Mouse (Mus musculus) liver, adult (tissue): Measurements from ENCODE around the gene Phox2a.
A peak's percentile ranks its signal among the peaks of the same experiment; 100 is the strongest.

Experiments used
- GATA4 ChIP-seq: IDR thresholded peaks from 2 replicates; pipeline ENCODE4 v1.6.1; 2014; ENCODE audit warnings: mild to moderate bottlenecking, low read length; ENCODE audit not compliant: insufficient replicate concordance

Gene Phox2a

GRCm38 (mm10) chr7:101863415-101863814 lies 45.3 kb downstream of the Phox2a start, which contains the start of gene Anapc15:
Anapc15 (plus strand) TSS chr7:101863715.
- TF ChIP-seq GATA4 = no peak

DNA sequence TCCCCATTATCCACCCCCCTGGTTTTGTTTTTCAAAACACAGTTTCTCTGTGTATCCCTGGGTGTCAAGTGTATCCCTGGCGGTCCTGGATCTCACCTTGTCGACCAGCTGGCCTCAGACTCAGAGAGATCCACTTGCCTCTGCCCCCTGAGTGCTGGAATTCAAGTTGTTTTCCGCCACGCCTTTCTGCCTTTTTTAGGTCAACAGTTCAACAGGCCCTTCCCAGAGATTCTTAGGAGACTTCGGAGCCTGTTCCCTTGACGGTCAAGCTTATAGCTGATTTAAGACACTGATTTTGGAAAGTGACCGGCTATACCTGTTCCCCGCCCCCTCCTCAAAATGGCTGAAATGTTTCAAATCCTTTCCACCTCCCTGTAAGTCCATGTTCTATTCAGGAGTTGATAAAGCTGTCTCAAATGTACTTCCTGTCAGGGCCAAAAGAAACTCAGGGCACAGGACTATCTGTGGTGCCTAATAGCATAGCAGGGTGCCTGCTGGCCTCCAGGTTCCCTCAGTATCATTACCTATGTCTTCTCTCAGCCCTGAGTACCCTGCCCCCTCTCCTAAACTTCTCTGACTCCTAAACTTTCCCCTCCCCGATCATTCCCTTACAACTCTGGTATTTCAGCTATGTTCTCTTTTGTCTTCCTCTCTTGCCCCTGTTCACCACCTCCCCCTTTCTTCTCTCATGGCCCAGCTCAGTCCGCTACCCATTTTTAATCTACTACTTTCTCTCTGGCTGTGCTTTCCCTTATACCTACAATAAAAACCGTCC lies 48.6 kb downstream of the Phox2a start:
- TF ChIP-seq GATA4 = no peak

GRCm38 (mm10) chr7:101867482-101867881 lies 49.4 kb downstream of the Phox2a start:
- TF ChIP-seq GATA4 = no peak

DNA sequence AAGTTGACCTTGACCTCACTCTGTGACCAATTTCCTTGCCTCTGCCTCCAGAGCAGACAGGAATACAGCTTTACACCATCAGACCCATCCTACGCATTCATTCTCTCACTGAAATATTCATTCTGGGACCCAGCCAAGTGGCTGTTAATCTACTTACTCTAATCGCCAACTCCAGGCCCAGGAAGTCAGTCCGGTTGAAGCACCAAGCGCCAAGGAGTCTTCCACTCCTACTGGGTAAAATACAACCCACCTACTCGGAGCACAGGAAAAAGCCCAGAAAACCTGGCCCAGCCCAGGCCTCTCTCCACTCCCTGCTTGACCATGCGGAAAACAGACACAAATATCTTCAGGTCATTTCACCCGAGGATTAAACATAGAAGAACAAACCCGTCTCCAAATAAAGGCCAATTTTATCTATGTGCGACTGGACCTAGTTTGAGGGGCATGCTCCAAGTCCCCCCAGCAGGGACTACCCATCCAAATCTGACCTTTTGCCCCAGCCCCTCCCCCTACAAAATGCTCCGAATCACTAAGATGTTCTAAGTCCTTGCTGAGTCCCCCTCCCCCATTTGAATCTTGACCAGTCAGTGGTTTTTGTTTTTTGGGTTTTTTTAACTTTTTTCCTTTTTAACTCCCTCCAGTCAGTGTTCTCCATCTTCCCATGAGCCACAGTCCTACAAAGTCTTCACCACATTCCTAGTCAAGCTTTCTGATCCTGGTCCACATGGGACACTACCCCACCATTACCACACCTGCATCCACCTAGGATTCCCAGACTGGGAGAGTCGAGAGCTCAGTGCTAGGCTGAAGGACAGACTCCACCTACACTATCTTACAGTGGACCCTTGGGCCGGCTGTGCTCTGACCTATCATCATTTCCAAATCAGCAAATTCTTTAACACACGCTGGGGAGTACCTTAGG lies 50.4 kb downstream of the Phox2a start:
- no peak; the same call in 1 of the 2 replicates for TF ChIP-seq GATA4

DNA sequence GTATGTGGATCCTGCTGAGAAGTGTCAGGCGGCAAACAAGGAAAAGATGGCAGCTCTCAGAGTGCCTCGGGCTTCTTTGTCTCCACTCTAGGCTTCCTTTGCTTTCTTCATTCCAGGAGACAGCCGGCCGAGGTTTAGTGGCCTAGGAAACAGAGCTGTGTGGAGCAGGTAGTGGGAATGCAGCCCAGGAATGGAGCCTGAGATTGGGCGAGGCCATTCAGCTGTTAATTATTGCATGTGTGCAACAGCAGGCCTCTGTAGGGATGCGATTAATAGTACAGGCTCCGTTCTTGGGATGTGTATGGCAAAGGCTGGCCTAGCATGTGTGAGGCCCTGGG lies 51.0 kb downstream of the Phox2a start:
- no peak for TF ChIP-seq GATA4

DNA sequence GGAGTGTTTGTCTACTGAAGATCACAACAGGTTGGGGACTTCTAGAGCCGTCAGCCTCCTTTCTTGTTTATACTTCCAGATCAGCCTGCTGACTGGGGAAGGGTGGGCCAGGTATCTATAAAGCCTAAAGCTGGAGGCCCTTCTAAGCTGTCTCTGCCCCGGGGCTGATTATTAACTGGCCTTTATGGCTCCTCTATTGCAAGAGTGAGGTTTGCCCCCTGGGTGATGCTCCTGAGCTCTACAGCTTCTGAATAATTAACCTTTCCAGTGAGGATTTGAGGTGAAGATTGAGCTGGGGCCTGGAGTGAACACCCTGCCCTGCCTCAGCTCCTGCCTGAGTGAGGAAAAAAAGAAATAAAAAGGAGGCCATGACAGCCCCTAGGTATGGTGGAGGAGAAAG lies 52.5 kb downstream of the Phox2a start, which contains the start of gene Folr1:
Gene Folr1, minus strand, starts transcription at position 160 of the 400 bp plus-strand sequence.
- no peak for TF ChIP-seq GATA4

- TF ChIP-seq GATA4 = peak; percentile 94
Observed at GRCm38 (mm10) chr7:101871296-101871695, 53.2 kb downstream of the Phox2a start.
